Mouse (Mus musculus) adrenal gland, adult 18-20 months (tissue): ENCODE results near the gene Etv6. TPM values are rescaled to one million over a fixed set of nuclear protein-coding genes. Genes with fewer than 3 reads are reported as not detected.

Source experiments
- DNase-seq, 2 experiments: peaks; one replicate each; pipeline ENCODE4 v3.0.0; 2021 to 2022; ENCODE audit warnings: low spot score in 2 of 2
- total RNA-seq, 2 experiments: library from RNA; stranded (reverse); gene quantifications; 1 replicate in 1 of 2; 2 replicates in 1 of 2; pipeline ENCODE4 v1.2.3; 2021

The Etv6 gene
- total RNA-seq, 2 experiments from 2014 or later: 32.6 to 55.2 TPM

DNA sequence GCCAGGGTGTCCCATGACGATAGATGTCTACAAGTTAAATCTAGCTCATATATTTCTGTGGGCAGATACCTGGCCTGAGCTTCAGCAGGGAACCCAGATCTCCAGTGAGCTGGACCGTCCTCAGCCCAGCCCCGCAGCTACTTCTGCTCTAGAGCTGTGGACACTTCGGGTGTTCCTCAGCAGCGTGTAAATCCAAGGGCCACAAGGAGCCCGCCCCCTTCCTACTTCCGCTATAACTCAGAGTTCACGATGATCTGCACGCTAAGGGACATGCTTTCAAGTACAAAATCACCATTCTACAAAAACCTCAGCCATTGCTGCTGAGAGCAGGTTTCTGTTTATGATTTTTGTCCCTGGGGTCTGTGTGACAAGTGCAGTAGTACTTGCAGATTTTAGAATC lies 211.8 kb downstream of the Etv6 start:
- no peak for DNase-seq

DNA sequence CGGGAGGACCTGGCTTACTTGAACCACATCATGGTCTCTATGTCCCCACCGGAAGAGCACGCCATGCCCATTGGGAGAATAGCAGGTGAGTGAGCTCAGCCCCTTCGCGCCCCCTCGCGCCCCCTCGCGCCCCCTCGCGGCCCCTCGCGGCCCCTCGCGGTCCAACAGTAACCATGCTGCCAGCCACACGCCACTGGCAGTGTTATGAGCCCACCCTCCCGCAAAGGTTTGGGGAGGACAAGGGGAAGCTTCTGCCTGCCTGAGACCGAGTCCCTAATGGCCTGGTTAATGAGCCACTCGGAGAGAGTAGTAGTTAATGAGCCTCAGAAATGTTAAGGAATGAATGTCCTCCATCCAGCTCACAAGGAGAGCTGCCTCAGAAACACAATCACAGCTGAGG lies 213.2 kb downstream of the Etv6 start:
- DNase-seq: no peak

DNA sequence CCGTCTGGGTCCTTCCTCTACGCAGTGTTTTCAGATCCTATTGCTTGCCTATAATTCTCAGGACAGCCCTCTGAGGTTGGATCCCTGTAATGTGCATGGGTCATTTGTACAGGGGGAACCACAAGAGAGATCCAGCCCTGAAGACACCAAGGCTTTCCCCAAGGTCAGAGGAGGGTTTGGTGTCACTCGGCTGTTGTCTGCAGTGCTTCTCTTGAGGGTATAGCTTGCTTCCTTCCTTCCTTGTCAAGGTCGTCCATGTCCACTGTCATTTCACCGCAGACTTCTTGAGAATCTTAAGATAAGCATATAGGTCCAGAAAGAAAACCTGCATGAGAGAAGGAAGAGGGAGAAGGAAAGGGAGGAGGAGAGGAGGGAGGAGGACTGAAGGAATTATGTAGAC lies 215.3 kb downstream of the Etv6 start:
- no peak for DNase-seq

DNA sequence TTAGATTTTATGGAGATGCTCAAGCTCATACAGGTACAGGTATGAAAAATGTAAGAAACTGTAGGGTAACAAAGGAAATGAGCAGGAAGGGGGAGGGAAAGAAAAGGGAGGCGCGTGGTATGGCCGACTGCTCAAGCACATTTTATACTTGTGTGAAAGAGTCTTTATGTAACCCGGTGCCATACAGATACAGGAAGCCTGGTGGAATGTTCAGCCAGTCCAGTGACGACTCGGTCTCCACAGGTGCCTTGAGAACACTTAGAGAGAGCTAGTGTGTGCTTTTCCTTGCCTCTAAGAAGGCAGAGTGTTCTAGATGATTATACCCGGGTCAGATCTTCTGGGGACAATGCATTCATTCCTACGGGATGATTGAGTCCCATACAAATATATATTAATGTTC lies 215.9 kb downstream of the Etv6 start:
- DNase-seq: no peak

DNA sequence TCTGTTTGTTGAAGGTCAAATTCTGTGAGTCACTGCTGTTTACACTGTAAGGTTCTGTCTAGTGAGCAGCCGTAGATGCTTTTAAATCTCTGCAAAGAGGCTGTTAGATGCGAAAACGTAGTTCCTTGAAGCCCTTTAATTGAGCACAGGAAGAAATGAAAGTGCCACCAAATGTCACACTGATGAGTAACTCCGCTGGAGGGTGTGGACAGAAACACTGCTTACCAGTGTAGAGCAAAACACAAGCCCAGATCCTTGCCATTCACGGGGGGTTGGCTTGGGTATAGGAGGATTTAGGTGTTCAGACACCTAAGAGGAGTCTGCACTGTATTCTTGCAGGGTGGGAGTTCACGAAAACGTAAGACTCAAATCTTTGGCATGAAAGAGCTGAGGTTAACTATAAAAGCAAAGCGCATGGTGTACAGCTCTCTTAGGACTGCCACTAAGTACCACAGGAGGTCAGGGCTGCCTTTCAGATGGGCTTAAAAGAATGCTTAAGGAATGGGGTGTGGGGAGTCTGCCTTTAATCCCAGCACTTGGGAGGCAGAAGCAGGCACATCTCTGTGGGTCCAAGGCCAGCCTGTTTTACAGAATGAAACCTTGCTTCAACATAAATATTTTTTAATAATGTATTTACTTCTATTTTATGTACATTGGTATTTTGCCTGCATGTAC lies 216.7 kb downstream of the Etv6 start:
- no peak for DNase-seq

DNA sequence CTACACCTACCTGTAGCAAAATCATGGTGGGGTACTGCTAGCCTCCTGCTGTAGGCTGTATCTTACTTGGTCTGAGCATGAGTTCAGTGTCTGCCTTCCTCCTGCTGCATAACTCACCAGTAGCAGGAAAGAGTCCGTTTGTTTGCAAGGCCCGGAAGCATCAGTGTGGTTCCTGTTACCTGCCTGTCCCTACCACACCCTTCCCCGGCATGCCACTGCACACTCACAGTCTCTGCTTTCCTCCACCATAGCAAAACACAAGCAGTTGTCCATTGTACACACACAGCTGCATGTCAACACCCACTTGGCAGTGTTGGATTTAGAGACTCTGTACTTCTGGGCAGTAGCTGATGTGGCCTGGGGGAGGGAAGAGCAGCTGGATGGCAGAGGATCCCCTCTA lies 220.9 kb downstream of the Etv6 start:
- no peak for DNase-seq

DNA sequence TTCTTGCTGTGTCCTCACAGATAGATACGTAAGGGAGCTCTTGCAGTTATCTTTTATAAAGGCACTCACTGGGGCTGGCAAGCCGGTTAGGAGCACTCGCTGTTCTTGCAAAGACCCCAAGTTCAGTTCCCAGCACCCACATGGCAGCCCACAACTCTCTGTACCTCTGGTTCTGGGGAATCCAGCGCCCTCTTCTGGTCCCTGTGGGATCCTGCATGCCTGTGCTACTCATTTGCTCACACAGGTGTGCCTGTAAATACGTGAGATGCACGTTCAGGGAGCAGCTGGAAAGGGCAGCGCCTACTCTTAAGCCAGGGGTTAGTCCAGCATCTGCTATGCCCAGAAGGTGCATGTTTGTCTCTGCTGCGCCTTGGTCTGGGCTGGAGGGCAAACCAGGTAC lies 224.4 kb downstream of the Etv6 start:
- DNase-seq: no peak

DNA sequence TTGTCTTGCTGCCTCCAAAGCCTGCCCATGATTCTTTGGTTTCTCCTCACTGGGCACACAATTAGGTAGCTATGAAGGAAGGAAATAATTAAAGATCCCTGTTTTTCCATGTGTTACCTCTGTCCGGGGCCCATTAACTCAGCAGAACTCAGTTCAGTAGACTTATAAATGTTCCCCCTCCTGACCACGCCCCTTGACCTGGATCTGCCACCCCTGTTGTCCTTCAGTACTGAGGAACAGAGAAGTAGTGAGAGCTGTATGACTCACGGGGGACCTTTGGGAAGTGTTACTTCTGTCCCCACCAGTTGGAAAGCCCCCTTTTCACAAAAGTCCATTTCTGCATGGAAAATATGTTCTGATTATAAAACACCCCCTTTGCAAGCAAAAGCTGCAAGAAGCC lies 226.4 kb downstream of the Etv6 start:
- DNase-seq: peak; percentile 43 to 64

DNA sequence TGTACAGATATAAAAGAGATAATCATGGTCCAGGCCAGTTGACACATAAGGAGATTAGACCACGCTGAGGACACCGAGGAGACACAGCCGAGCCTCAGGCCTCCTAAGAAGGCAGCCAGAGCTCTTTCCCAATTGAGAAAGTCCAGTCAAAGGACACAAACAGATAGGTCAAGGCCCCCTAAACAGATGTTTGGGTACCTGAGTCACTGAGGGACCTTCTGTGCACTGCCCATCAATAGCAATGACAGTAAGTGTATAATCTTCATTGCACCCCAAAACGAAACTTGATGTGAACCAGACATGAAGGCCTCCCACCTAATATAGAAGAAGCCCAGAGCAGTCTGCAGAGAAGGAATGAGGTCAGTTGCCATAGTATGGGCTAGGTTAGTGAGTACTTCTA lies 226.9 kb downstream of the Etv6 start:
- no peak for DNase-seq

DNA sequence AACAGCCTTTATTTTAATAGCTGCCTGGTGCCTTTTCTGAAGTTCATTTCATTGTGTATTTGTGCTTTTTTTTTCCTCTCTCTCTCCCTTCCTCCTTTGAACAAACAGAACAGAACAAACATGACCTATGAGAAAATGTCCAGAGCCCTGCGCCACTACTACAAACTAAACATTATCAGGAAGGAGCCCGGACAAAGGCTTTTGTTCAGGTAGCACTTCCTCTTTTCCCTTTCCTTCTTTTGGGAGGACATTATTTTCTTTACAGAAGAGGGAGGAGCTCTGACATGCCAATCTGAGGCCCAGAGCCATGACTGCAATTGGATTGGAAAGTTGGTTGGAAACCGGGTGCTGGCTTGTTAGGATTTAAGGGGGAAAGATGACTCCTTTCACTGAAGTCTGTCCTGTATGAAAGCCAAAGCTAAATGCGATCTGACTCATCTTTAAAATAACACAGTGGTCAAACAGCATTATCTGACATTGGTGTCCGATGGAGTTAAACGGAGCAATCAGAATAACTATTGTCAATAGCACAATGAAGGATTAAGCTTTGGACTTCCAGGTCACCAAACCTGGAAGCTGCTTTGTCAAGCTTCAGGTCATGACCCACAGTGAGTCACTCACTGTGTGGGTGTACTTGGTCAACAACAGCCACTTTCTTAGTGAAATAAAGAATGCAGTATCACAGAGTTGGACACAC lies 227.6 kb downstream of the Etv6 start:
- DNase-seq: no peak

DNA sequence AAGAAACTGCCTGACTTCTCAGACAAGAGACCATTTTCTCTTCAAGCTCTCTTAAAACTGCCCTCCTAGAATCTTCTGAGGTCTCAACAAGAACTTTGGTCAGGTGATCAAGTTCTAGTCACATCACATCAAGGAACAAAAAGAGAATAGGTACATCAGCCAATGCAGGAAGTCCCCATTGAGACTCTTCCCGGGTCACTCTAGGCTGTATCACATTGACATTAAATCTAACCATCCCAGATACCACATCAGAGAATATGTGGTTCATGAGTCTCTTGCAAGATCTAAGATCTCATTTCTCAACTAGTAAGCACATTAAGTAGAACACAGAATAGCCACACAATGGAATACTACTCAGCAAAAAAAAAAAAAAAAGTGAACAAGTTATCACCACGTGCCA lies 238.4 kb downstream of the Etv6 start:
- DNase-seq: no peak

DNA sequence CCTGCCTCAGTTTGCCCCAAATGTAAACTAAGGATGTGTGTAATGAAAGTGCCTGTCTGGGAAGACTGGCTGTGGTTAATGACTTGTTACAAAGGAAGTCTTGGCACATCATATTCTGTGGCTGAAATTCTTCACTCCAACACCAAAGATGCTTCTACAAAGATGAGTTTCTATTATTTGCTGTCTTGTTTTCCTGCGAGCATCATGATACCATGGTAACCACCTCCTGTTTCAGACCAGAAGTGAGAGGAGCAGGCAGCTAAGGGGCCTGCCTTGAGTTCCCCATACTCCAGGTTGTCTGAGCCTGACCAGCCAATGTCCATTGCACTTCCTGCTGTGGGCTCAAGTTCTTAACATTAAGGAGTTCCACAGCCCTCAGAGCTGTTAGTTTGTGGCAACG lies 241.5 kb downstream of the Etv6 start:
- no peak for DNase-seq

DNA sequence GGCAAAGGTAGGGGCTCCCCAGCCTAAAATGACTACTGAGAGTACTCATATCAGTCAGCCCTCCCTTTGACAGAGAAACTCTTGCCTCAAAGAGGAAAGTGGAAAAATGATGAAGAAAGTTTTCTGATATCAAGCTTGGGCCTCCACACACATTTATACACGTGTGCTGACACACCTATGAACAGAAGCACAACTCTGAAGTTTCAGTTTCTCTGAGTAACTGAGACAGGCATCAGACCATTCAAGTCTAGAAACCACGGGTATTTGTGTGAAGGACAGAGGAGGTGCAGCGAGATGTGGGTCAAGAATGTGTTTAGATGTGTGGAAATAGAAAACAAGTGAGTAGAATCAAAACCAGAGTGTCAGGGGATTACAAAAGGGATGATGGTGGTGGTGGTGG lies 246.6 kb downstream of the Etv6 start:
- DNase-seq: no peak

DNA sequence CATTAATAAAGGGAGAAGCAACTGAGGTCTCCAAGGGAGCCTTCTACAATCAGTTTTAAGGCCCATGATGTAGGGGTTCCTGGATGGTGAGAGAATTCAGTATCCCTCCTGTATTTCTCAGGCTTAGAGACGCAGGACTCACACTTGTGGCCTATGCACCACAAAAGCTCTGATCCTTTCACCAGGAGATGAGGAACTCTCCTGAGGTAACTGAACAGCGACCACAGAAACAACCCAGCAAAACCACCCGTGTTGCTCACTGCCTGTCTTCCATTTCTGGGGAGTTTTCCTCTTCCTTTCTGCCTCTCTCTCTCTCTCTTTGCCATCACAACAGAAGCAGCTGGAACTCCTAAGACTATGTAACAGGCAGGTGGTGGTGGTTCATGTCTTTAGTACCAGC lies 256.3 kb downstream of the Etv6 start:
- DNase-seq: no peak

DNA sequence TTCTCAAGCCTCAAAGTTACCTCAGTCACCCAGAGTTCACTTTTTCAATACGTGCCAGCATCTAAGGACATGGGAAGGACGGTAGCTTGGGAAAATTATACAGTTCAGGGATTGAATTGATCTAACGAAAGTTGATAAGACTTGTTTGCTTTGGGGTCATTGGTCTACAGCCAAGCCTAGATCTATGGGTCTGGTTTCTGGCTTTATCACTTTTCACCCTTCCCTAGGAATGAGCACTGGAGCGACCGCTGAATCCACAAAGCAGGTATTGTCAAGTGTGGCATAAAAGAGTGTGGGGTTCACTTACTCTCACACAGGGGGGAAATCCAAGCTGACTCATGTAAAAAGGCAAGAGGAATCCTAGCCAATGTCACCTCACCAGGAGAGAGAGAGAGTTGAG lies 256.9 kb downstream of the Etv6 start:
- DNase-seq: no peak

DNA sequence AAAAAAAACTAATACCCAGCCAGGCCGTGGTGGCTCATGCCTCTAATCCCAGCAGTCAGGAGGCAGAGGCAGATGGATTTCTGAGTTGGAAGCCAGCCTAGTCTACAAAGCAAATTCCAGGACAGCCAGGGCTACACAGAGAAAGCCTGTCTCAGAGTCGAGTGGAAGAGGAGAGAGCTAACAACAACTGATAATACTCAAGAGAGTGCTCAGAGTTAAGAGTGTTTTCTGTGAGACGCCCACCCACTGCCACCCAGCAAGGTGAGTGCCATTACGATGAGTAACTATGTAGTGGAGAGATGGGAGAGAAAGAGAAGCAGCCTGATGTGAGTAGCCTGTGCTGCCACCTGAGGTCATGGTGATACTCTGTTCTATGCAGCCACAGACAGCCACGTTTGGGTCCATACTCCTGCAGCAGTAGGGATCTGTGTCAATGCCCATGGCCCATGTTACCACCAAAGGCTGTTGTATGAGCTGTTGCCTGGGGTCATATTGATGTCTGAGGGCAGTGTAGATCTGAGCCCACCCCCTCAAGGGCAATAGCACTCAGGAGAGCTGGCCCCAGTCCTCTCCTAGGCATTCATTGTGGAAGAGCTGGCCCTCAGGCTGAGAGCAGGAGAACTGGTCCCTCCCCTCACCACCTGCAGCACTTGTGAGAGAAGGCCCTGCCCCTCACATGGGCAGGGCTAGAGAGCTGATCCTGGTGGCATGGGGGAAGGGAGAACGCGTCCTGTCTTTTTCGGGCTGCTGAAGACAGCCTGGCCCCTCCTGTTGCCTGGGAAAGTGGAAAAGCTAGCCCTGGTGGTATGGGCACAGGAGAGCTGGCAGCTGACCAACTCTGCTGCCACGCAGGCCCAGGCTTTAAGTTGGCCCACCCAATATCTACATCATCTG lies 258.4 kb downstream of the Etv6 start:
- DNase-seq: no peak

DNA sequence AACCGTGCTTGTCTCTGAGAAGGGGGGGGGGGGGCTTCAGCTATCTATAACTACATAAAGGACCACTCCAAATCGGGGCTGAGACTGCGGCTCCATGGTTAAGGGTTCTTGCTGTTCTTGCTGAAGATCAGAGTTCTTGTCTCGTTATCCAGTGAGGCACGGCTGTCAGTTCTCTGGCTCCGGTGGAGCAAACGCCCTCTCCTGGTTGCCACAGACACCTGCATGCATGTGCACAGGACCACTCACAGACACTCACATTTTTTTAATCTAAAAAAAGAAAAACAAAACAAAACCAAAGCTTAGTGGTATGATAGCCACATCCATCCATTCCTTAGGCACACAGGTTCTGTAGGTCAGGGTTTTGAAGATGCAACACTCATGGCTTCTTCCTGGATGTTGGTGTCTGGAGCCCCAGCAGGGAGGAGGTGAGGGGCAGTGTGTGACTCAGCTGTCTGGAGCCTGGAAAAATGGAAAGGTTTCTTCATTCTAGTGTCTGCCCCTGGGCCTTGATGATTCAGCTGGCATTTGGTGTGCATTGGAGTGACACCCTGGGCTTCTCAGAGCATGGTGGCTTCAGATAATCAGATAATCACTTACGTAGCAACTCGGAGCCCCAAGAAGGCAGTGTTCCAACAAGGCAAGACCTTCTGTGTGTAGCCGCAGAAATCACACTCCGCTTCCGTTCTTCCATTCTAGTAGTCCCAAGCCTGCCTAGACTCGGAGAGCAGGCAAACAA lies 262.6 kb downstream of the Etv6 start:
- peak in 1 of 2 experiments; percentile 34 for DNase-seq

DNA sequence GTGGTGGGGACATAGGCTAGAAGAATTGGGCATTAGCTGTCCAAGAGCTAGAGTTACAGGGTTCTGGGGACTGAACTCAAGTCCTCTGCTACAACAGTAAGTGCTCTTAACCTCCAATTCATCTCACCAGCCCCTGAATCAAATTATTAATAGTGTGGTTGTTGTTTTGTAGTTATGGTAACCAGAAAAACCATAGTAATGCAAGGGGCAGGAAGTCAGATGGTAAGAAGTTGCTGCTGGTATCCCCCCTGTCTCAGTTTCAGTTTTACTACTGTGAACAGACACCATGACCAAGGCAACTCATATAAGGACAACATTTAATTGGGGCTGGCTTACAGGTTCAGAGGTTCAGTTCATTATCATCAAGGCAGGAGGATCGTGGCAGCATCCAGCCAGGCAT lies 266.5 kb downstream of the Etv6 start:
- no peak for DNase-seq

DNA sequence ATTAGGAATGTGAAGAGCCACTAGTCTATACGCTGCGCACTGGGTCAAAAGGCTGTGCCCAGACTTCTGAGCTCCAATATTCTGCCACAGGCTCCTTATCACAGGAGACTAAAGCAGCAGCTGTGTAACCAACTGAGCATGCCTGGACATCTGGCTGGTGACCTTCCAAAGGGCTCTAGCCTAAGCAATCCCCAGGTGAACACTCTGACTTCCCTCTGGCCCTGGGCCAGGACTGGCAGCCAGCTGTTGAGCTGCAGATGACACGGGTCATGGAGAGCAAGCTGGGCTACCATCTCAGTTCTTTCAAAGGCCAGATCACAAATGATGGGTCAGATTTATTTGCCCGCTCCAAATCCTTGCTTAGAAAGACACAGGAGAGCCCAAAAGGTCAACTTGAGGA lies 275.8 kb downstream of the Etv6 start:
- no peak for DNase-seq

DNA sequence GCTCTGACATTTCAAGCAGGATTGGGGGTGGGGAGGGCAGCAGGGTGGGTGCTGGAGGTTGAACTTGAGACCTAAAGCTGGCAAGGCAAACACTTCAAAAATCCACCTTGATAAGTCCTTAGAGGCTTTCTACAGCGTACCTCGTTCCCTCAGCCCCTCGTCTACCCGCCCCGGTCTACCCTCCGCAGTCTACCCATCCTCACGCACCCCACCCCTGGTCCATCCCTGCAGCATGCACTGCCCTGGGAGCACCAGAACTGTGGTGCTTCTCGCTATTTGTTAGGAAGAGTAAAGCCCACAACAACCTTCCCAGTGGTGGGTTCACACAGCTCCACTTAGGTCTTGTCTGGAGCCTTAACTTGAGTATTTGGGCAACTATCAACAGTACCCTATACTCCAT lies 277.1 kb downstream of the Etv6 start:
- DNase-seq: no peak

DNA sequence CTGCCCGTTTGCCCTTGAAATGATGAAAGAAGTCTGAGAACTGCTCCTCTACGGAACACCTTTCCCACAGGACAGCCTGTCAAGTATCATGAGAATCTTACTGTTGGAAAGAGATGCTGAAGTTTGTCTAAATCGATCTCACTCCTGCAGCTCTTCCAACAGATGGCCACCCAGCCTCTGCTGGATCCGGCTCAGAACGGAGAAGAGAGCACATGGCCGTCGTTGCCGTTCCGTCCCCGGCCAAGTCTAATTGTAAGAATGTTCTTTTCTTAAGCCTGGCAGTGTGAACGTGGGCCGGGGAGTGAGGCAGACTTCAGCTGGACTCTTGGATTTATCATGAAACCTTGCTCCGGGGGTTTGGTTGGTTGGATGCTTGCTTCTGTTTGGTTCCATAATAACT lies 281.9 kb downstream of the Etv6 start:
- DNase-seq: no peak
